Mouse (Mus musculus) kidney, embryonic 14.5 days (tissue): ENCODE measurements around the gene Gbx2. TPM values are rescaled to one million over a fixed set of nuclear protein-coding genes. Genes with fewer than 3 reads are reported as not detected.
A peak's percentile ranks its signal among the peaks of the same experiment; 100 is the strongest.

Experiments
- ATAC-seq: fragments of 200-750 bp; cut with Nextera tagmentation; 2 replicates; pipeline ENCODE4 v1.8.0; 2017; ENCODE audit warnings: moderate number of reproducible peaks, mild to moderate bottlenecking, moderate TSS enrichment, moderate library complexity; ENCODE audit not compliant: low FRiP score, low TSS enrichment
- H3K27ac ChIP-seq: fragments of 300-500 bp; sonication (generic); 2 replicates; pipeline ENCODE4 v1.5.1; 2014; ENCODE audit warnings: low read depth, mild to moderate bottlenecking, low read length, moderate library complexity, mixed read lengths
- H3K27me3 ChIP-seq: fragments of 300-500 bp; sonication (generic); 2 replicates; pipeline ENCODE4 v1.6.1; 2014; ENCODE audit warnings: mild to moderate bottlenecking, low read length; ENCODE audit not compliant: control insufficient read depth, insufficient read depth
- H3K36me3 ChIP-seq: fragments of 300-500 bp; sonication (generic); 2 replicates; pipeline ENCODE4 v1.6.1; 2014; ENCODE audit warnings: low read length, mixed read lengths; ENCODE audit not compliant: control insufficient read depth, insufficient read depth
- H3K4me1 ChIP-seq: fragments of 300-500 bp; sonication (generic); 2 replicates; pipeline ENCODE4 v1.6.1; 2014; ENCODE audit warnings: low read length, mixed read lengths; ENCODE audit not compliant: control insufficient read depth, insufficient read depth
- H3K4me2 ChIP-seq: fragments of 300-500 bp; sonication (generic); replicated peaks from 2 replicates; pipeline ENCODE4 v1.6.1; 2014; ENCODE audit warnings: low read depth, mild to moderate bottlenecking, low read length
- H3K4me3 ChIP-seq: fragments of 300-500 bp; sonication (generic); 2 replicates; pipeline ENCODE4 v1.5.1; 2014; ENCODE audit warnings: mild to moderate bottlenecking, low read length
- H3K9ac ChIP-seq: fragments of 300-500 bp; sonication (generic); 2 replicates; pipeline ENCODE4 v1.6.1; 2014; ENCODE audit warnings: low read depth, mild to moderate bottlenecking, low read length, moderate library complexity
- H3K9me3 ChIP-seq: fragments of 300-500 bp; sonication (generic); 2 replicates; pipeline ENCODE4 v1.6.1; 2016; ENCODE audit warnings: low read length; ENCODE audit not compliant: control insufficient read depth
- WGBS: fragments of 180-500 bp; shearing (Covaris S2); extraction: QIAGEN DNeasy Blood & Tissue Kit; methylation state at CpG from one replicate; pipeline ENCODE4 v1.1.7; 2014; 5-methylcytosine and 5-hydroxymethylcytosine counted together
- polyA plus RNA-seq: library from polyadenylated mRNA; unstranded; fragments of >200 nt; fragmentation: Nextera tagmentation; extraction: Ambion mirVana; gene quantifications from 2 replicates; pipeline ENCODE4 v1.2.1, GENCODE M21; 2014

Gbx2 gene
- polyA plus RNA-seq, 1 experiment from 2014 or later, result 0.18 TPM

DNA sequence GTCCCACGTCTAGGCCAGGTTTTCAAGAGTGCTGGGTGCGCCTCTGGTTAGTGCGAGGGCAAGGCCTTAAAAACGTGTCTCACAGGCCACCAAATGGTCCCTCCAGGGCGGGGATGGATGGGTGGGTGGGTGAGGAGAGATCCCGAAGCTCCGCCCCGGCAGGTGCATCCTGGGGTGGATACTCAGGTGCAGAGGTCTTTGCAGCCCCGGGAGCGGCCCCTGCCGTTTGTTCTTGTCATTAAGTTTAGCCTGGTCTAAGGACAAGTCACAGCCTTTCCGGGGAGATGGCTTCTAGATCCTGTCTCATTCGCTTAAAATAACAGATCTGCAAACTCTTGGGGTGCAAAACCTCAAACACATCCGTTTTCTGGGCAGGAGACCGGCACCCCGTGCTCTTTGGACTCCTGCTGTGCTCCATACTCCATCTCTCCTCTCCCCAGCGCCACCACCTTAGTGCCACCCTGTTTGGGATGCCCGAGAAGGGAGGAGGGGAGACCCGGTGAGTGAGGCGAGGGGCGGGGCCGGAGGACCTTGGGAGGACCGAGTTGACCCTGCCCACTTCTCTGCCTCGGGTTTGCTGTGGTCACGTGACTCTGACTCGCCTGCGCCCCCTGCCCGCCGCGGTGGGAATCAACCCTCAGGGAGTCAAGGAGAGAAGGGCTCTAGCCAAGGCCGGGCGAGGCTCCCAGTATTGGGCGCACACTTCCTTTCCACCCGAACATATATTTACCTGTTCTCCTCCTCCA is 9.2 kb upstream of the Gbx2 start:
- Histone ChIP-seq H3K36me3 (no peaks in the 10 kb centered on the region), H3K4me2 (peak overlapping the region; percentile 22; the same call in 1 of the 2 replicates), H3K27ac (no peak overlapping the region), H3K4me1 (no peaks in the 10 kb centered on the region), H3K27me3 (peaks cover 87% of the 10 kb centered on the region), H3K9ac (no peak overlapping the region), H3K4me3 (peak overlapping the region; percentile 1; the same call in 1 of the 2 replicates), H3K9me3 (no peaks in the 10 kb centered on the region)
- WGBS, result 4% methylated on average over 33 of the region's 34 CpGs
- ATAC-seq, result peak; percentile 73

DNA sequence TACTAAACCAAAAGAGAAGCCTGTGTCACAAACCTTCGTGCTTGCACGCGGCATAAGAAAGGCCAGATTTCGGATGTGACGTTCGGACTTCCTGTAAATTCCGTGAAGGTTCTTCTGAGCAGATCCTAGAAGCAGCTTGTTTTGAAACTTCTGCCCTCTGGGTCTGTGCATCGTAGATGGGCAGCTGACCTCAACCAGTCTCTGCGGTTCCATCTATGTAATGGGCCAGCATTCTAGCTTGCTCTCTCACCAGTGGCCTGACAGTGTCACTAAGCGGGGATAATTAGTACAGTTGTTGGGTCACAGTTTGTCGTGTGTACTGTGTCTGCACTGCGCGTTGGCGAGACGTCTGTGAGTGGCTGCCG is 8.6 kb upstream of the Gbx2 start:
- Histone ChIP-seq H3K4me1 (no peaks in the 10 kb centered on the region), H3K27ac (no peak overlapping the region), H3K4me3 (no peak overlapping the region), H3K9me3 (no peaks in the 10 kb centered on the region), H3K9ac (no peak overlapping the region), H3K27me3 (peaks cover 91% of the 10 kb centered on the region), H3K36me3 (no peaks in the 10 kb centered on the region), H3K4me2 (no peak overlapping the region)
- ATAC-seq, result no peak
- WGBS, result 33% methylated on average over 16 of the region's 16 CpGs

DNA sequence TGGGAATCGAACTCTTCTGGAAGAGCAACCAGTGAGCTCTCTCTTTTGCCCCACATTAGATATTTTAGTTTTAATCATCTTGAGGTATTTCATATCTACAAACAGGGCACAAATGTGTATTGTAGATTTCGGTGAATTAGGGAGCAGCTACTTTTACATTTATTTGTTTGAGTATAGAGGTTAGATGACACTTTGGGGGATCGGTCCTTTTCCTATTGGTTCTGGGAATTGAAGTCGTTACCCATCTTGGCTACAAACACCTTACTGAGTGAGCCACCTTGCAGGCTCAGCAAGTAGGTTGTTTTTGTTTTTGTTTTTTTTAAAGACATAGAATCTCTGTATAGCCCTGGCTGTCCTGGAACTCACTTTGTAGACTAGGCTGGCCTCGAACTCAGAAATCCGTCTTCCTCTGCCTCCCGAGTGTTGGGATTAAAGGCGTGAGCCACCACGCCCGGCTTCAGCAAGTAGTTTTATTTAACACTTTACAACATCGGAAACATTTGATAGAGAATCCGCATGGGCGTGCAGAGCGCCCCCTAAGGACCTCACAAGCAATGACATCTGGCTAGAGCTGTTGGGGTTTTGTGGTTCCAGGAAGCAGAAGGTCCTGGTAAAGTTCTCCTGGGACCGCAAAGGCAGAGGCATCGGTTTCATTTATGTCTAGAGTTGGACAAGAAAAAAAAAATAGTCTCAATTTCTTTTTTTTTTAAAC is 8.1 kb upstream of the Gbx2 start:
- Histone ChIP-seq H3K9me3 (no peaks in the 10 kb centered on the region), H3K9ac (no peak overlapping the region), H3K4me3 (no peak overlapping the region), H3K4me1 (no peaks in the 10 kb centered on the region), H3K4me2 (no peak overlapping the region), H3K27ac (no peak overlapping the region), H3K36me3 (no peaks in the 10 kb centered on the region), H3K27me3 (peaks cover 92% of the 10 kb centered on the region)
- ATAC-seq, result no peak
- WGBS, result 38% methylated on average over 16 of the region's 16 CpGs

DNA sequence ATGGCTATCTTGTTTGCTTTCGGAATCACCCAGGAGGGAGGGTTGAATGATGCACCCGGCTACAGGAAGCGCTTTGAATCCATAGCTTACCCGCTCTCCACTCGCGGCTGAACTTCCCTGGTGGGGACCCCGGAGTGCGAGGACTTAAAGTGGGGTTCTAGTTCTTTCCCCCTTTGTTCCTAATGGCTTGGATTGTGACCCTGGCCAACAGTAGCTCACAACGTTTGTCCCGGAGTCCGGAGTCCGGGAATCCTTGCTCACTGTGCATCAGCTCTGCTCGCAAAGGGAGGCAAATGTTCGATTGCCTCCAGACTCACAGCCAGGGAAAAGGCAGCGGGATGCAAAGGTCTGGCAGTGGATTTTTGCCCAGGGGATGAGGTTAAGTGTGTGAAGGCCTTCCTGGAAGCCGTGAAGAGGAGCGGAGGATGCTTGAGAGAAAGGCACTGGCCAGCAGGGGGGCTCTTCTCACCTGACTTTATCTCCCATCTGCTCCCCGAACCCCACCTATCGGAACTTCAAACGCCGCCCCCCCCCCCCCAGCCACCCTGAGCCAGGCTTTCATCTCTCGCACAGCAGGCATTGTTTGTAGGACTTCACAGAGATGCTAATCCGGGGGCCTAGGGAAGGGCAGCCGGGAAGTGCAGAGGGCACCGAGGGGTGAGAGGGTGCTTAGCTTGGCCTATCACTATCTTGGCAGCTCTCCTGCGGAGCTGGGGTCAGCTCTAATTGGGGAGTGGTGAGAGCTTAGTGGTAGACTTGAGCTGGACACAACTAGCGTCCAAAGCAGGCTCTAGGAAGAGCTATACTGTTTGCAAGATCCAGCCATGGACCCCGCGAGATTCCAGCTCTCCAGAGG is 4.7 kb upstream of the Gbx2 start:
- Histone ChIP-seq H3K9me3 (no peaks in the 10 kb centered on the region), H3K27me3 (peaks cover 94% of the 10 kb centered on the region), H3K9ac (no peak overlapping the region), H3K27ac (no peak overlapping the region), H3K36me3 (no peaks in the 10 kb centered on the region), H3K4me3 (no peak overlapping the region), H3K4me2 (no peak overlapping the region), H3K4me1 (peaks cover 8% of the 10 kb centered on the region; the same call in 1 of the 2 replicates)
- WGBS, result 3% methylated on average over 27 of the region's 29 CpGs
- ATAC-seq, result no peak

DNA sequence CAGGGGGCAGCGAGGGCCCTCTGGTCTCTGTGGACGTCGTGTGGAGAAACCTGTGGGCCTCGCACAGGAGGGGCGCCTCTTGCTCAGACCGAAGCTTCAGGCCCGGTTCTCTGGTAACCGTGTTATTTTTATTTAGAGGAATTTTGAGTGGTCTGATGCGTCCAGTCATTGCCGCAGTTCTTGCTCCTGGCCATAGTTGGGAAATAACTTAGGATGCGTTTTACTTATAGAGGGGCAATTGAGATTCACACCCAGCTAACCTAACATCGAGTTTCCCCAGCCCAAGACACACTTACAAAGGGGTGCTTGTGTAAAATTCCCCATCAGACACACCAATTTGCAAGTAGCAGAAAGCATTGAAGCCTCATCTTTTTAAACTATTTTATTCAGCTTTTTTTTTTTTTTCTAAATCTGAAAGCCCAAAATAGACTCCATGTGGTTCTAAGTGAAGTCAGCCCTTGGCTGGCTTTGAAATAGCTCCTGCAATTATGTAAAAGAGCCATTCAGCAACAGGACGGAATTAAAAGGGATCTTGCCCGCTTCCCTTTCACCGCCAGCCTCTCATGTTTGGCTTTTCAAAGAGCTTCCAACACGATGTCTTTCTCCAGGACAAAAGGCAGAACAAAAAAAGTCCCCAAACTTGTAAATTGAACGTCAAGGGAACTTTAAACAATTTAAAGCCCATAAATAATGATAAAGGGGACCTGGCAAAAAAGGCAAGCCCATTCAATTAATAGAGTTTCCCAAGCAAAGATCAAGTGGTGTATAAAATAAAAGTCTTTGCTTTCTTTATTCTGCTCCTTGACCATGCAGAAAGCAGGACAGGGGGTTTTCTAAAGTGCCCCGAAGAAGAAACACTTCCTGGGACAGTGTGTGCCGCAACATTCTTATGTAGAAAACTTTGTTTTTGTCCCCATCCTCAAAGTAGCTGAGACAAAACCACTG is 3.6 kb upstream of the Gbx2 start:
- Histone ChIP-seq H3K27me3 (peaks cover 96% of the 10 kb centered on the region), H3K9me3 (no peaks in the 10 kb centered on the region), H3K9ac (no peak overlapping the region), H3K4me3 (no peak overlapping the region), H3K4me2 (no peak overlapping the region), H3K27ac (no peak overlapping the region), H3K4me1 (peaks cover 17% of the 10 kb centered on the region; the same call in 1 of the 2 replicates), H3K36me3 (no peaks in the 10 kb centered on the region)
- WGBS, result 8% methylated on average over 19 of the region's 19 CpGs
- ATAC-seq, result no peak

DNA sequence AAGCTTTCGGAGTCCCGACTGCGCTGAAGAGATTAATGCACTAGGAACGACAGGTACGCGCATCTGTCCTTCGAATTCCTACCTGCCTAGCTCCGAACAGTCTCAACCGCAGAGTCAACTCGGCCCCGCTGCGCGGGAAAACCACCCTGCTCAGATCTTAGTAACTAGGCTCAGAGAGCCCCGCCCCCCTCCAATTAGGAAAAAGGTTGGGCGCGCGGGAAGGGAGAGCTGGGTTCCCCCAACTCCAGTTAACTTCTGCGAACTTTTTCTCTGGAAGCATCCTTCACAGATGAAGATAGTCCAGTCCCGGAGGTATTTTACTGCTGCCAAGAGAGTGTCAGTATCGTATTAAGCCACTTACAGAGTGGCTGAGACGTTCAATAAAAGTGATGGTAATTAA is 2.8 kb upstream of the Gbx2 start:
- 1% methylated on average over 21 of the region's 21 CpGs for WGBS
- no peaks in the 10 kb centered on the region for H3K36me3 ChIP-seq
- H3K9ac ChIP-seq, result no peak overlapping the region
- H3K4me3 ChIP-seq, result no peak overlapping the region
- no peaks in the 10 kb centered on the region for H3K9me3 ChIP-seq
- no peak overlapping the region for H3K4me2 ChIP-seq
- no peak for ATAC-seq
- peaks cover 17% of the 10 kb centered on the region; the same call in 1 of the 2 replicates for H3K4me1 ChIP-seq
- no peak overlapping the region for H3K27ac ChIP-seq
- H3K27me3 ChIP-seq, result peaks cover 96% of the 10 kb centered on the region

DNA sequence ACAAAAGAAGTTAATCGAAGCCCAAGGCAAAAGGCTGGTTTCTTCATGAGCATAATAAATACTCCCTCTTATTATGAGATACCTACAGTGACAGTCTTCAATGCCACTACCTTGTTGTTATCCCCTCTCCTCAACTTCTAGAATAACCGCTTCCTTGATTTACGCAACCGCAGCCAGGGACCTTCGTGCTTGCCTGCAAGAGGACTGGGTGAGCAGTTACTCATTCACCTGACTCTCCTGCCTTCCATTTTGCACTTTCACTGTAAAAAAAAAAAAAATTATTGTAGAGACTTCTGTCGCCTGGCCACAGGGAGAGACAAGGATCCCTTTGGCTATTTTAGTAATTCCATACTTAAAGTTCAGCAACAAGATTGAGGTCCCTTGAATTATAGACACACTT is 2.0 kb upstream of the Gbx2 start:
- no peak overlapping the region for H3K9ac ChIP-seq
- no peak for ATAC-seq
- H3K4me1 ChIP-seq, result peaks cover 17% of the 10 kb centered on the region; the same call in 1 of the 2 replicates
- peaks cover 97% of the 10 kb centered on the region for H3K27me3 ChIP-seq
- H3K27ac ChIP-seq, result no peak overlapping the region
- H3K4me3 ChIP-seq, result no peak overlapping the region
- H3K4me2 ChIP-seq, result no peak overlapping the region
- 9% methylated on average over 6 of the region's 6 CpGs for WGBS
- H3K36me3 ChIP-seq, result no peaks in the 10 kb centered on the region
- no peaks in the 10 kb centered on the region for H3K9me3 ChIP-seq

DNA sequence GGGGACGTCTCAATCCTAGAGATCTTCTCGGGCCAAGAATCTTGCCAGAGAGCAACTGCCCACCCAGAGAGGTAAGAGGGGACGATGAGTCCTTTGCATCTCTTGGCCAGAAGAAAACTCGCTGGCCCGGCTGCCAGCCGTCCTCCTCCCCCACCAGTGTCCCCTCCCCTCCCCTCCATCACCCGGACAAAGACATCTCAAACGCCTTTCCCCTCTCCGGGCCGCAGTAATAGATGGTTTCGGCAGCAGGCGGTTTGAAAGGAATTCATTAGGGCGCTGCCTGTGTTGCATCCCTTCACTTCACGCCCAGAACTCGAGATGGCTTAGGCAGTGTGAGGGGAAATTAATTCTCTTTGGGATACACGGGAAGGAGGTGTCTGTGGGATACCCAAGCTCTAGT is 1.6 kb upstream of the Gbx2 start:
- no peak for ATAC-seq
- H3K4me3 ChIP-seq, result no peak overlapping the region
- H3K27me3 ChIP-seq, result peaks cover 97% of the 10 kb centered on the region
- H3K27ac ChIP-seq, result no peak overlapping the region
- WGBS, result 3% methylated on average over 16 of the region's 16 CpGs
- no peak overlapping the region for H3K9ac ChIP-seq
- H3K4me2 ChIP-seq, result no peak overlapping the region
- no peaks in the 10 kb centered on the region for H3K9me3 ChIP-seq
- no peaks in the 10 kb centered on the region for H3K36me3 ChIP-seq
- H3K4me1 ChIP-seq, result peaks cover 17% of the 10 kb centered on the region; the same call in 1 of the 2 replicates
